Mouse (Mus musculus) layer of hippocampus, adult 2 months (tissue): ENCODE data around the gene Entpd8. TPM values are rescaled to one million over a fixed set of nuclear protein-coding genes. Genes with fewer than 3 reads are reported as not detected.

Experiments used
- DNase-seq, 2 experiments: peaks; one replicate each; pipeline ENCODE4 v3.0.0; 2022; ENCODE audit warnings: low spot score in 2 of 2
- H3K27ac ChIP-seq: fragments of 200-600 bp; 2 replicates; pipeline ENCODE4 v1.8.1; 2022
- H3K4me3 ChIP-seq: fragments of 200-600 bp; 2 replicates; pipeline ENCODE4 v1.8.1; 2022; ENCODE audit warnings: mild to moderate bottlenecking
- CTCF ChIP-seq: fragments of 200-600 bp; conservative IDR thresholded peaks from 2 replicates; pipeline ENCODE4 v1.8.1; 2022; ENCODE audit warnings: antibody characterized with exemption, mild to moderate bottlenecking, moderate library complexity
- long read RNA-seq, 2 experiments: library from polyadenylated mRNA; stranded (forward); transcript quantifications; one replicate each; pipeline ENCODE4 v2.0.0; 2021; ENCODE audit warnings: borderline mapping rate in 2 of 2
- total RNA-seq, 2 experiments: library from RNA; stranded (reverse); gene quantifications; 2 replicates each; pipeline ENCODE4 v1.2.3; 2021

Gene Entpd8
- total RNA-seq: not detected
- long read RNA-seq, experiment 1: 0 reads
- long read RNA-seq, experiment 2: 0 reads

DNA sequence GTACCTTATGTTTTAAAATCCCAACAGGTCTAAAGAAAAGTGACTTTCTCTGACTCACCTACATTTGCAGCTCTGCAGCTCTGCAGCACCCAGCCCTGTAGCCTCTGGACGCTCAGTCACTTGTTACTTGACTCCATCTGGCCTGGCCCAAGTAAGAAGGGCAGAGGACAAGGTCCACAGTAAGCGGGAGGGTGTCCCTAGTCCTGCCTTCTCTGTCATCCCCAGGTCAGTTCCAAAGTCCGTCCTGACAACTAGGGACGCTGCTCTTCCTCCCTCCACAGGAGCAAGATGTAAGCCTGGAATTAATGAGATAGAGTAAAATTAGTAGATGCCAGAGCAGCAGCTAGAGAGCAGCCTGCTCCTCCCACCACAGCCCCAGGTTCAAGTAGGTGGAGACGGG, at the start of gene Entpd8:
Entpd8 (plus strand) TSS at position 229 of the 400 bp plus-strand sequence.
- no peak for DNase-seq
- H3K27ac ChIP-seq: no peak within 1 kb of the TSS
- no peak within 1 kb of the TSS for H3K4me3 ChIP-seq
- TF ChIP-seq CTCF: no peak

GRCm38 (mm10) chr2:25034994-25035393, 45.1 kb upstream of the Entpd8 start:
- no peak for TF ChIP-seq CTCF
- DNase-seq: no peak
- Histone ChIP-seq H3K27ac (no peak overlapping the region), H3K4me3 (no peak overlapping the region)

GRCm38 (mm10) chr2:25040089-25040488, 40.0 kb upstream of the Entpd8 start:
- no peak for DNase-seq
- H3K27ac ChIP-seq: no peak overlapping the region
- no peak overlapping the region for H3K4me3 ChIP-seq
- no peak for TF ChIP-seq CTCF

GRCm38 (mm10) chr2:25050921-25051320, 29.2 kb upstream of the Entpd8 start:
- Histone ChIP-seq H3K4me3 (no peak overlapping the region), H3K27ac (peak overlapping the region; percentile 69)
- TF ChIP-seq CTCF: no peak
- peak; percentile 51 to 73 for DNase-seq

- no peak for DNase-seq
- Histone ChIP-seq H3K27ac (peak overlapping the region; percentile 69), H3K4me3 (no peak overlapping the region)
- TF ChIP-seq CTCF: 0 out of 2 replicates have a peak, but pooled peaks have one; percentile 4
Observed at GRCm38 (mm10) chr2:25051450-25051849, 28.7 kb upstream of the Entpd8 start.

- no peak for TF ChIP-seq CTCF
- H3K4me3 ChIP-seq: no peak overlapping the region
- H3K27ac ChIP-seq: peak overlapping the region; percentile 96; the same call in 1 of the 2 replicates
- DNase-seq: no peak
Observed at GRCm38 (mm10) chr2:25053101-25053500, 27.0 kb upstream of the Entpd8 start.

GRCm38 (mm10) chr2:25054221-25055067, 25.7 kb upstream of the Entpd8 start, which contains the start of gene Nsmf:
TSS of gene Nsmf (plus strand) at chr2:25054355.
- peak; percentile 91 to 94 for DNase-seq
- Histone ChIP-seq H3K4me3 (peak within 1 kb of the TSS; percentile 99), H3K27ac (peak within 1 kb of the TSS; percentile 96)
- peak; percentile 43 for TF ChIP-seq CTCF

- Histone ChIP-seq H3K27ac (peak overlapping the region; percentile 96), H3K4me3 (peak overlapping the region; percentile 99)
- DNase-seq: peak; percentile 90 to 93
- no peak for TF ChIP-seq CTCF
Observed at GRCm38 (mm10) chr2:25055068-25055405, 25.1 kb upstream of the Entpd8 start.

DNA sequence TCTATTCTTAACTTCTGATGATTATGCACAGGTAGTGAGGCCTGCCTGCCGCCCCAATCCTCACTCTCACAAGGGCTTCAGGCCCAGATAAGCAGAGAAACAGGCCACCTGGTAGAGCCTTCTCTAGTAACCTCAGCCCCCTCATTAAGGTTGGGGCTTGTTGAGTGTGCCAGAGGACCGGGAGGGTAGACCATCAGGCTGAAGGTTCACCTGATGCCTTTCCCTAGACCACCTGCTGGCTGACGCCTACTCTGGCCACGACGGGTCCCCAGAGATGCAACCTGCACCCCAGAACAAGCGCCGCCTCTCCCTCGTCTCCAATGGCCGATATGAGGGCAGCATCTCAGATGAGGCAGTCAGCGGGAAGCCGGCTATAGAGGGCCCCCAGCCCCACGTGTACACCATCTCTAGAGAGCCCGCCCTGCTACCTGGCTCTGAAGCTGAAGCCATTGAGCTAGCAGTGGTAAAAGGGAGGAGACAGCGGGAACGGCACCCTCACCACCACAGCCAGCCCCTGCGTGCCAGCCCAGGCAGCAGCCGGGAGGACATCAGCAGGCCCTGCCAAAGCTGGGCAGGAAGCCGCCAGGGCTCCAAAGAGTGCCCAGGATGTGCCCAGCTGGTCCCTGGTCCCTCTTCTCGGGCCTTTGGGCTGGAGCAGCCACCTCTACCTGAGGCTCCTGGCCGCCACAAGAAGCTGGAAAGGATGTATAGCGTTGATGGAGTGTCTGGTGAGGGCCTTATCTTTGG, 24.5 kb upstream of the Entpd8 start:
- H3K27ac ChIP-seq: peak overlapping the region; percentile 96
- DNase-seq: no peak
- TF ChIP-seq CTCF: no peak
- H3K4me3 ChIP-seq: peak overlapping the region; percentile 99

DNA sequence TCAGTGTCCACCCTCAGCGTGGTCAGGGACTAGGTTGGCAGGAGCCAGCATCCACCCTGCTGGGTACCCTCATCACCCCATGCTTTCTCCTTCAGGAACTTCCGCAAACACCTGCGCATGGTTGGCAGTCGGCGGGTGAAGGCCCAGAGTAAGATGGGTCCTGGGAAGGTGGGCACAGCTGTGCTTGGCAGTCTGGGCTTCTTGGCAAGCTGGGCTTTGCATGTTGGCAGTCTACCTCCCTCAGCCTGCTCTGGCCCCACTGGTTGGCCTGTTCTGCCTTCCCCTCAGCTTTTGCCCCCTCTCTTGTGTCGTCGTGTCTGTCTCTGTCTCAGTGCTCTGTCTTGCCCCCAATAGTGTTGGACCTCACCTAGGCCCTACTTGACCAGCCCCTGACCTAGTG, 21.2 kb upstream of the Entpd8 start:
- Histone ChIP-seq H3K4me3 (peak overlapping the region; percentile 24; the same call in 1 of the 2 replicates), H3K27ac (peak overlapping the region; percentile 55; the same call in 1 of the 2 replicates)
- TF ChIP-seq CTCF: no peak
- no peak for DNase-seq

DNA sequence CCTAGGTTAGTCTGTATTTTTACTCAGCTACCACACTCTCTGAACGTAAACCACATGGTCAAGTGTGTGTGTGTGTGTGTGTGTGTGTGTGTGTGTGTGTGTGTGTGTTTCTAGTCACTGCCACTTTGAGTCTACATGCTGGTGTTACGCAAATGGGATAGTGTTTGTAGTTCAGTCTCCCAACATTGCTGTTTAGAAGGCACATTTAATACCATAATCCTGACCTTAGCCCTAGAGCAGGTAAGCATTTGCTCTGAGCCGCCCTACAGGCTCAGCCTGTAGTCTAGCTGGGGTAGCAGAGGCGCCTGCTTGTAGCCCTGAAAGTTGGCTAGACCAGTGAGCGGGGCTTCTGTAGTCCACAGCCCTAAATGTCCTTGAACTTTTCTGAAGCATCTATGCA, 16.6 kb upstream of the Entpd8 start:
- DNase-seq: no peak
- Histone ChIP-seq H3K27ac (no peak overlapping the region), H3K4me3 (no peak overlapping the region)
- TF ChIP-seq CTCF: no peak

DNA sequence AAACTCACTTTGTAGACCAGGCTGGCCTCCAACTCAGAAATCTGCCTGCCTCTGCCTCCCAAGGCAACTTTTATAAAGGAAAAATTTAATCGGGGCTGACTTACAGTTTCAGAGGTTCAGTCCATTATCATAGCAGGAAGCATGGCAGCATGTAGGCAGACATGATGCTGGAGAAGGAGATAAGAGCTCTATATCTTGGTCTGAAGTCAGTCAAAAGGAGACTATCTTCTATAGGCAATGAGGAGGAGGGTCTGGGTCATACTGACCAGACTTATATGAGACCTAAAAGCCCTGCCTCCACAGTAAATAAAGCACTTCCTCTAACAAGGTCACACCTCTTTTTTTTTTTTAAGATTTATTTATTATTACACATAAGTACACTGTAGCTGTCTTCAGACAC, 15.8 kb upstream of the Entpd8 start:
- no peak for DNase-seq
- H3K27ac ChIP-seq: no peak overlapping the region
- no peak overlapping the region for H3K4me3 ChIP-seq
- no peak for TF ChIP-seq CTCF

DNA sequence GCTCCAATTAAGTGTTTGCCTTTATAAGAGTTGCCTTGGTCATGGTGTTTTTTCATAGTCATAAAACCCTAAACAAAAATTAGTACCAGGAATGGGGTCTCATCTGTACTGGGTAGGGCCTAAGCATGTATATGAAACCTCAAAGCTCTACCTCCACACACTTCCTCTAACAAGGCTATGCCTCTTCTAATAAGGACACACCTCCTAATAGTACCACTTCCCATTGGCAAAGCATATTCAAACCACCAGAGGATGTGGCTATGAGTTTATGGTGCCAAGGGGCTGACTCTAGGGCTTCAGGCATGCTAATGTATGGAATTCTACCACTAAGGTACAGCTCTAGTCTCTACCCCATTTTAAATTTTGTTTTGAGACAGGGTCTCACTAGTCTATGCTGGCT, 14.6 kb upstream of the Entpd8 start:
- no peak for DNase-seq
- Histone ChIP-seq H3K27ac (no peak overlapping the region), H3K4me3 (no peak overlapping the region)
- TF ChIP-seq CTCF: no peak

DNA sequence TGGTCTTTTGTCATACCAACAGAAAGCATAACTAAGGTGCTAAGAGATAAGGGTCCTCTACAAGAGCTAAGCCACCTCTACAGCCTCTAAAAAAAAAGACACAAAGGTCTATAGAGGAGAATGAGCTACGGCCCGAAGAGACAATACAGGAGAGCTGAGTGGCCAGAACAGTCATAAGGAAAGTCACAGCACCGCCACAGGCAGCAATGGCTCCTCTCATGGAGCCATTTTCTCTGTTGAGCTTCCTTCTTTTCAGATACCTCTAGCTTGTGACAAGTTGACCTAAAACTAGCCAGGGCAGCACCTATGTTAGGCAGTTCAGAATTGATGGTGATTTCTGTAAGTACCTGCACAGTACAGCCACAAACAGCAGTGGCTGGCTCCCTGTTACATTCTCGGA, 13.6 kb upstream of the Entpd8 start:
- DNase-seq: no peak
- no peak for TF ChIP-seq CTCF
- Histone ChIP-seq H3K27ac (no peak overlapping the region), H3K4me3 (no peak overlapping the region)
